Comparison of ENCODE assay signal across 7 mouse cellular contexts in genomic region chr1:128614653-128615458, GRCm38 (mm10). TPM values are rescaled to one million over a fixed set of nuclear protein-coding genes. Genes with fewer than 3 reads are reported as not detected.
DNase-seq lines count a peak whose midpoint lies in the region; ATAC-seq and TF ChIP-seq lines count a peak whose summit lies in the region.

No protein-coding gene starts in this region.

- peak overlapping the region; percentile 21; the same call in 1 of the 2 replicates for H3K4me2 ChIP-seq in CH12.LX (ENCODE audit: insufficient read depth, low read depth, poor library complexity, severe bottlenecking)

- H3K4me1 ChIP-seq in CH12.LX (ENCODE audit: control insufficient read depth in 1 of 2, insufficient read depth in 2 of 2) = peaks cover 47 to 60% of the 10 kb centered on the region in 2 experiments

- in situ Hi-C loops in CH12.LX (cut with MboI; ENCODE audit: low pct_ligation_motif_present, low pct_unique_long_range_greater_than_20kb, low sequenced_read_pairs) = no loop called here

- intact Hi-C loops in left cerebral cortex, postnatal 4 days (cut with DNase I) = no loop called here

- H3K9ac ChIP-seq in CH12.LX (ENCODE audit: insufficient read depth, low read depth) = peak overlapping the region; percentile 26; the same call in 1 of the 2 replicates

- peak; percentile 83 to 86 for DNase-seq in B cell, adult 2 months
- peak; percentile 25 for DNase-seq in CH12.LX (ENCODE audit: extremely low read depth)
- DNase-seq in left cerebral cortex, postnatal 4 days = no peak
- no peak for DNase-seq in cerebellum, adult 18-20 months

- TF ChIP-seq CTCF in CH12.LX (conservative IDR thresholded peaks at IDR 0.05 in 1 of 2, IDR thresholded peaks at IDR 0.05 in 1 of 2; ENCODE audit: low read depth in 2 of 2, low read length in 2 of 2) = no peak

- no peaks in the 10 kb centered on the region for H3K36me3 ChIP-seq in CH12.LX (replicated peaks in 1 of 2; ENCODE audit: control insufficient read depth in 1 of 2, insufficient read depth in 1 of 2, low read length in 1 of 2)

- H3K79me2 ChIP-seq in CH12.LX (replicated peaks; ENCODE audit: control insufficient read depth, extremely low read depth, insufficient read depth, poor library complexity, severe bottlenecking) = no peaks in the 10 kb centered on the region

- H3K27me3 ChIP-seq in CH12.LX (replicated peaks) = no peaks in the 10 kb centered on the region

- dilution Hi-C loops in CH12.LX (cut with MboI; ENCODE audit: extremely low pct_ligation_motif_present, extremely low pct_unique_long_range_greater_than_20kb, low sequenced_read_pairs) = no loop called here

- peak; percentile 70 for TF ChIP-seq EP300 in CH12.LX (IDR thresholded peaks at IDR 0.05; ENCODE audit: low read length)

- ATAC-seq in inflammation-experienced regulatory T-cells, adult 6 months = peak; percentile 81
- peak; percentile 71 for ATAC-seq in megakaryocyte, adult 5-6 weeks (ENCODE audit: poor library complexity, severe bottlenecking)
- no peak for ATAC-seq in frontal cortex, adult (ENCODE audit: low TSS enrichment)

- H3K27ac ChIP-seq in CH12.LX (ENCODE audit: insufficient read depth, low read depth) = peak overlapping the region; percentile 97

- TF ChIP-seq RAD21 in CH12.LX (IDR thresholded peaks at IDR 0.05; ENCODE audit: low read depth, low read length) = no peak

- H3K4me3 ChIP-seq in CH12.LX (replicated peaks in 1 of 3; ENCODE audit: low read depth in 2 of 3, low read length in 2 of 3, poor library complexity in 1 of 3) = no peak overlapping the region

- TF ChIP-seq POLR2A in CH12.LX (IDR thresholded peaks at IDR 0.05; ENCODE audit: low read depth, low read length) = no peak

- H3K9me3 ChIP-seq in CH12.LX (replicated peaks; ENCODE audit: low read length) = no peaks in the 10 kb centered on the region

TF ChIP-seq in CH12.LX, 34 proteins besides CTCF, POLR2A, EP300 and RAD21:
- TF ChIP-seq UBTF (IDR thresholded peaks at IDR 0.05; ENCODE audit: low read depth, low read length) (no peak), JUN (IDR thresholded peaks at IDR 0.05; ENCODE audit: insufficient read depth, low read depth, low read length) (no peak), NELFE (IDR thresholded peaks at IDR 0.05; ENCODE audit: low read depth, low read length) (0 out of 2 replicates have a peak, but pooled peaks have one; percentile 21), NRF1 (IDR thresholded peaks at IDR 0.05; ENCODE audit: low read depth, low read length) (no peak), GABPA (IDR thresholded peaks at IDR 0.05; ENCODE audit: insufficient replicate concordance, low read depth, low read length) (no peak), E2F4 (IDR thresholded peaks at IDR 0.05; ENCODE audit: insufficient replicate concordance, low read depth, low read length) (0 out of 2 replicates have a peak, but pooled peaks have one; percentile 44), JUND (conservative IDR thresholded peaks at IDR 0.05; ENCODE audit: low read depth, low read length) (no peak), MEF2A (IDR thresholded peaks at IDR 0.05; ENCODE audit: borderline replicate concordance, low read depth, low read length) (peak; percentile 16; the same call in 1 of the 2 replicates), PAX5 (IDR thresholded peaks at IDR 0.05; ENCODE audit: low read length) (no peak), POLR2AphosphoS2 (IDR thresholded peaks at IDR 0.05; ENCODE audit: low read depth, low read length) (no peak), ZNF384 (IDR thresholded peaks at IDR 0.05; ENCODE audit: low read depth, low read length) (no peak), USF1 (IDR thresholded peaks at IDR 0.05; ENCODE audit: low read depth, low read length) (no peak), ELF1 (IDR thresholded peaks at IDR 0.05; ENCODE audit: low read depth, low read length) (no peak), ETS1 (conservative IDR thresholded peaks at IDR 0.05; ENCODE audit: low read depth, low read length) (peak; percentile 35; the same call in 1 of the 2 replicates), IRF4 (IDR thresholded peaks at IDR 0.05; ENCODE audit: low read depth, low read length) (peak; percentile 79), MAX (IDR thresholded peaks at IDR 0.05; ENCODE audit: low read length) (peak; percentile 35; the same call in 1 of the 2 replicates), MAFK (IDR thresholded peaks at IDR 0.05; ENCODE audit: insufficient replicate concordance, low read length) (0 out of 2 replicates have a peak, but pooled peaks have one; percentile 24), CHD2 (IDR thresholded peaks at IDR 0.05; ENCODE audit: low read length) (peak; percentile 46; the same call in 1 of the 2 replicates), SIN3A (IDR thresholded peaks at IDR 0.05; ENCODE audit: low read length) (0 out of 2 replicates have a peak, but pooled peaks have one; percentile 17), ZMIZ1 (IDR thresholded peaks at IDR 0.05; ENCODE audit: low read depth, low read length) (no peak)

RNA-seq across cellular contexts. Expression of gene Cxcr4, which starts 22.8 kb away (rescaled TPM):
- total RNA-seq in CH12.LX (2012; rRNA removed) = 156 and 169 TPM in 2 replicates
- 86.6 and 102 TPM in 2 replicates for total RNA-seq in CH12.LX (2014; rRNA removed)
- polyA plus RNA-seq in CH12.LX (2012; ENCODE audit: insufficient read length, low read depth) = 80.3 and 80.6 TPM in 2 replicates
- polyA plus RNA-seq in inflammation-experienced regulatory T-cells, adult 6 months (2017; shearing (Covaris generic)) = 10 to 100 TPM; 11.6 to 15.8 (median 15.7) TPM
- 507 and 516 TPM in 2 replicates for total RNA-seq in megakaryocyte, adult 5-6 weeks (2015)
- total RNA-seq in megakaryocyte, adult 5-6 weeks (2017) = 307 and 321 TPM in 2 replicates
- total RNA-seq in left cerebral cortex, postnatal 4 days (2021) = 10 to 100 TPM; 22.5 to 23.7 TPM

Comparison
In these comparisons a context has a peak if more than half of its experiments do, and no peak if none do; other contexts are left out.
1. DNase-seq: peak in B cell, adult 2 months (2 of 2) and CH12.LX (single experiment); none in left cerebral cortex, postnatal 4 days (single experiment) and cerebellum, adult 18-20 months (0 of 2).